Mouse (Mus musculus): Measurements from ENCODE around the gene Rcn3.

GRCm38 (mm10) chr7:45040851-45041250 lies 51.2 kb downstream of the Rcn3 start:
- TF ChIP-seq CTCF (IDR thresholded peaks at IDR 0.05; ENCODE audit: low read depth, low read length): no peak
- TF ChIP-seq POLR2A (IDR thresholded peaks at IDR 0.05; ENCODE audit: borderline replicate concordance, low read depth, low read length): no peak

Measured in bone marrow macrophage, adult 2 months (primary cell).